Comparison of ENCODE assay signal across 12 mouse cellular contexts in the genomic region with DNA sequence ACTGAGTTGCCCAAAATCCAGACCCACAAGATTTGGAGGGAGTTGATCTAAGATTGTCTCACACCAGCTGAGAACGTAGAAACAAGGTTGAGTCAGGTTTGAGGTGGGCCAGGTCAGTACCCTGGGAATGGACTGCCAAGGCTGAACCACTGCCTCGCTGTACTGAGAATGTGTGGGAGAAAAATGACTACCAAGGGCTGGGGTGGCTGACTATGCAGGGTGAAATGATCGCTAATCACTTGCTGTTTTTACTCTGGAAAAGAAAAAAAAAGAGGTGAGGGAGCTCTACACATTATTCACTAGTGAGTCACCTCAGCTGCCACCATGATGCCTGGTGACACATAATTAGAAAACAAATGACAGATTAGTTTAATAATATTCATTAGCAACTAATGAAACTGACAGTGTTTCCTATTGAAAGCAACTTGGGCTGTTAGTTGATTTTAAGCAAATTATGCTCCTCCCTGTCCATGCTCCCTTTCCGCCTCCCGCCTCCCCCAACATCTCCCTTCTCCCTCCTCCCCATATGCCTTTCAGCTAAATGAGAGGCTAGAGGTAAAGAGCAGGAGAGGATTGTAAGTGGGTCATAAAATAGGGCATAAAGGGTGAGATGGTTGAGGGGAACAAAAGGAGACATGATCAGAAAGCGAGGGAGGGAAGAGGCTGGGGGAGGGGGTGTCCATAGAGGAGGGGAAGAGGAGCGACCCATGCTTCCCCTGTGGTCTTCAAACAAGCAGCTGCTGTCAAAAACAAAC.
DNase-seq lines count a peak whose midpoint lies in the region; ATAC-seq lines count a peak whose summit lies in the region.
"Had no signal": no experiment of that assay in that cellular context is flagged by ENCODE, and none has a peak within 500 bp of the region (broad histone marks: within the 10 kb centered on the region; RNA-seq: fewer than 3 reads in every experiment).

No protein-coding gene starts in this region.

- H3K9me3 ChIP-seq in kidney, embryonic 16.5 days (ENCODE audit: low read length) = no peaks in the 10 kb centered on the region
- no peaks in the 10 kb centered on the region for H3K9me3 ChIP-seq in forebrain, embryonic 12.5 days
- H3K9me3 ChIP-seq in midbrain, embryonic 12.5 days = no peaks in the 10 kb centered on the region
- H3K9me3 ChIP-seq: embryonic facial prominence, embryonic 15.5 days; heart, embryonic 15.5 days had no signal

- H3K27me3 ChIP-seq in kidney, embryonic 16.5 days (ENCODE audit: insufficient read depth, low read length) = no peaks in the 10 kb centered on the region
- peaks cover 13% of the 10 kb centered on the region; the same call in 1 of the 2 replicates for H3K27me3 ChIP-seq in forebrain, embryonic 12.5 days
- H3K27me3 ChIP-seq in midbrain, embryonic 12.5 days = peaks cover 21% of the 10 kb centered on the region
- H3K27me3 ChIP-seq: embryonic facial prominence, embryonic 15.5 days; heart, embryonic 15.5 days had no signal

- H3K4me2 ChIP-seq in kidney, embryonic 16.5 days (replicated peaks; ENCODE audit: low read depth, low read length) = 0 out of 2 replicates have a peak overlapping the region, but pooled peaks have one; percentile 29
- peak overlapping the region; percentile 15 for H3K4me2 ChIP-seq in forebrain, embryonic 12.5 days
- H3K4me2 ChIP-seq in midbrain, embryonic 12.5 days (replicated peaks) = no peak overlapping the region; the same call in 1 of the 2 replicates
- H3K4me2 ChIP-seq: embryonic facial prominence, embryonic 15.5 days; heart, embryonic 15.5 days had no signal

- H3K4me1 ChIP-seq in kidney, embryonic 16.5 days (ENCODE audit: insufficient read depth, low read length) = peaks cover 32% of the 10 kb centered on the region
- peaks cover 31% of the 10 kb centered on the region for H3K4me1 ChIP-seq in forebrain, embryonic 12.5 days
- peaks cover 28% of the 10 kb centered on the region for H3K4me1 ChIP-seq in midbrain, embryonic 12.5 days

- H3K27ac ChIP-seq in kidney, embryonic 16.5 days (ENCODE audit: low read length) = peak overlapping the region; percentile 65
- peak overlapping the region; percentile 74 for H3K27ac ChIP-seq in forebrain, embryonic 12.5 days
- peak overlapping the region; percentile 55 for H3K27ac ChIP-seq in midbrain, embryonic 12.5 days (replicated peaks)
- H3K27ac ChIP-seq: embryonic facial prominence, embryonic 15.5 days; heart, embryonic 15.5 days had no signal

- 6% methylated on average over 7 of the region's 7 CpGs for WGBS in kidney, embryonic 16.5 days
- 26% methylated on average over 7 of the region's 7 CpGs for WGBS in forebrain, embryonic 12.5 days
- WGBS in midbrain, embryonic 12.5 days = 54% methylated on average over 7 of the region's 7 CpGs

- no peak for DNase-seq in kidney, adult 11 months
- peak; percentile 87 for DNase-seq in Muller cell, postnatal 12 days (ENCODE audit: inconsistent ontology term)
- no peak for DNase-seq in urinary bladder, adult 2 months (ENCODE audit: low spot score)
- no peak for DNase-seq in left cerebral cortex, adult 11 months (ENCODE audit: low spot score)
- DNase-seq: adrenal gland, adult 8-10 months; lung, adult 18-20 months had no signal

- ATAC-seq in kidney, embryonic 16.5 days (ENCODE audit: low FRiP score, low TSS enrichment) = peak; percentile 71; the same call in 1 of the 2 replicates
- ATAC-seq in forebrain, embryonic 12.5 days (ENCODE audit: low FRiP score) = peak; percentile 76
- ATAC-seq in midbrain, embryonic 12.5 days (ENCODE audit: low FRiP score, low read depth) = peak; percentile 77
- ATAC-seq in erythroblast, adult 5-6 weeks (replicated peaks; ENCODE audit: low FRiP score, poor library complexity, severe bottlenecking) = no peak

- H3K4me3 ChIP-seq in kidney, embryonic 16.5 days (ENCODE audit: low read length) = no peak overlapping the region
- H3K4me3 ChIP-seq in forebrain, embryonic 12.5 days (replicated peaks) = no peak overlapping the region
- H3K4me3 ChIP-seq in midbrain, embryonic 12.5 days = no peak overlapping the region
- H3K4me3 ChIP-seq: embryonic facial prominence, embryonic 15.5 days; heart, embryonic 15.5 days had no signal

- H3K9ac ChIP-seq in kidney, embryonic 16.5 days (replicated peaks; ENCODE audit: low read length) = no peak overlapping the region
- H3K9ac ChIP-seq in forebrain, embryonic 12.5 days = no peak overlapping the region
- no peak overlapping the region for H3K9ac ChIP-seq in midbrain, embryonic 12.5 days (replicated peaks)
- H3K9ac ChIP-seq: embryonic facial prominence, embryonic 15.5 days; heart, embryonic 15.5 days had no signal

- H3K36me3 ChIP-seq in kidney, embryonic 16.5 days (ENCODE audit: insufficient read depth, low read length) = no peaks in the 10 kb centered on the region
- H3K36me3 ChIP-seq in forebrain, embryonic 12.5 days (replicated peaks) = no peaks in the 10 kb centered on the region
- H3K36me3 ChIP-seq in midbrain, embryonic 12.5 days = no peaks in the 10 kb centered on the region
- H3K36me3 ChIP-seq: embryonic facial prominence, embryonic 15.5 days; heart, embryonic 15.5 days had no signal
